Mouse (Mus musculus) spleen, adult 2 months (tissue): ENCODE measurements around the gene Itgb1bp1.

ENCODE experiments used
- CTCF ChIP-seq: fragments of 200-500 bp; IDR thresholded peaks from 2 replicates; pipeline ENCODE4 v1.5.1; 2011; ENCODE audit warnings: mild to moderate bottlenecking, inconsistent platforms; ENCODE audit not compliant: insufficient read depth, insufficient read length, insufficient replicate concordance; ENCODE audit errors: extremely low read depth
- POLR2A ChIP-seq: fragments of 200-500 bp; IDR thresholded peaks from 2 replicates; pipeline ENCODE4 v1.6.1; 2011; ENCODE audit warnings: low read depth, low read length, inconsistent platforms

DNA sequence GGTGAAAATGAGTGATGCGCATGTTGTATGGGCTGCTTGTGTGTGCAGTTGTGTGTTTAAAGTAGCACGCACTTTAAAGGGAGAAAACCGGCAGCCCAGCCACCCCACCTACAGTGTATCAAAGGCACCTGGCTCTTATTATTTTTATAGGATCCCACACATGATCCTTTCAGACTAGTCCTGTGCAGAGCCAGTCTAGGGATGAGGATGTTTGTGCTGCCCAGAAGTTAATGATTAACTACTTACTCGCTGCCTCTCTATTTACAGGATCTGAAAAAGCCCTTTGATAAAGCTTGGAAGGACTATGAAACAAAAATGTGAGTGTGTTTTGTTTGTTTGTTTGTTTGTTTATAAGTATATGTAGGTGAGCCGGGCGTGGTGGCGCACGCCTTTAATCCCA is 85.5 kb downstream of the Itgb1bp1 start:
- no peak for TF ChIP-seq CTCF
- TF ChIP-seq POLR2A = no peak
